Mouse (Mus musculus): ENCODE data around the gene Lrr1. TPM values are rescaled to one million over a fixed set of nuclear protein-coding genes. Genes with fewer than 3 reads are reported as not detected.

The Lrr1 gene
- polyA plus RNA-seq, 1 experiment: 6.5 TPM

- Histone ChIP-seq H3K27me3 (ENCODE audit: control insufficient read depth, insufficient read depth, low read length) (no peaks in the 10 kb centered on the region), H3K4me3 (ENCODE audit: control insufficient read depth, insufficient read depth, low read length) (no peak overlapping the region; the same call in 1 of the 2 replicates), H3K27ac (ENCODE audit: control insufficient read depth, insufficient read depth, low read length) (no peak overlapping the region), H3K36me3 (ENCODE audit: control insufficient read depth, insufficient read depth, low read length) (no peaks in the 10 kb centered on the region), H3K4me1 (replicated peaks; ENCODE audit: control insufficient read depth, insufficient read depth, low read length) (peaks cover 7% of the 10 kb centered on the region; the same call in 1 of the 2 replicates)
- WGBS: 71% methylated on average over 18 of the region's 18 CpGs
- DNase-seq: peak; percentile 4
- TF ChIP-seq CTCF (IDR thresholded peaks at IDR 0.05; ENCODE audit: borderline replicate concordance, control insufficient read depth, extremely low read depth, insufficient read depth, low read length, poor library complexity) (no peak), POLR2A (IDR thresholded peaks at IDR 0.05; ENCODE audit: control insufficient read depth, extremely low read depth, insufficient read depth, low read length, poor library complexity) (no peak)
Measured at GRCm38 (mm10) chr12:69129634-69130310, 38.8 kb upstream of the Lrr1 start.

- H3K27me3 ChIP-seq (ENCODE audit: control insufficient read depth, insufficient read depth, low read length): no peaks in the 10 kb centered on the region
- H3K27ac ChIP-seq (ENCODE audit: control insufficient read depth, insufficient read depth, low read length): no peak overlapping the region
- 81% methylated on average over 12 of the region's 12 CpGs for WGBS
- peaks cover 7% of the 10 kb centered on the region; the same call in 1 of the 2 replicates for H3K4me1 ChIP-seq (replicated peaks; ENCODE audit: control insufficient read depth, insufficient read depth, low read length)
- DNase-seq: no peak
- no peak for TF ChIP-seq CTCF (IDR thresholded peaks at IDR 0.05; ENCODE audit: borderline replicate concordance, control insufficient read depth, extremely low read depth, insufficient read depth, low read length, poor library complexity)
- TF ChIP-seq POLR2A (IDR thresholded peaks at IDR 0.05; ENCODE audit: control insufficient read depth, extremely low read depth, insufficient read depth, low read length, poor library complexity): no peak
- no peak overlapping the region for H3K4me3 ChIP-seq (ENCODE audit: control insufficient read depth, insufficient read depth, low read length)
- no peaks in the 10 kb centered on the region for H3K36me3 ChIP-seq (ENCODE audit: control insufficient read depth, insufficient read depth, low read length)
Measured at GRCm38 (mm10) chr12:69130486-69130885, 38.1 kb upstream of the Lrr1 start.

GRCm38 (mm10) chr12:69131267-69131666, 37.3 kb upstream of the Lrr1 start:
- H3K27ac ChIP-seq (ENCODE audit: control insufficient read depth, insufficient read depth, low read length): no peak overlapping the region
- no peaks in the 10 kb centered on the region for H3K27me3 ChIP-seq (ENCODE audit: control insufficient read depth, insufficient read depth, low read length)
- peaks cover 7% of the 10 kb centered on the region; the same call in 1 of the 2 replicates for H3K4me1 ChIP-seq (replicated peaks; ENCODE audit: control insufficient read depth, insufficient read depth, low read length)
- H3K4me3 ChIP-seq (ENCODE audit: control insufficient read depth, insufficient read depth, low read length): no peak overlapping the region
- 34% methylated on average over 6 of the region's 6 CpGs for WGBS
- TF ChIP-seq POLR2A (IDR thresholded peaks at IDR 0.05; ENCODE audit: control insufficient read depth, extremely low read depth, insufficient read depth, low read length, poor library complexity) (no peak), CTCF (IDR thresholded peaks at IDR 0.05; ENCODE audit: borderline replicate concordance, control insufficient read depth, extremely low read depth, insufficient read depth, low read length, poor library complexity) (no peak)
- no peaks in the 10 kb centered on the region for H3K36me3 ChIP-seq (ENCODE audit: control insufficient read depth, insufficient read depth, low read length)
- DNase-seq: no peak

- H3K36me3 ChIP-seq (ENCODE audit: control insufficient read depth, insufficient read depth, low read length): no peaks in the 10 kb centered on the region
- no peaks in the 10 kb centered on the region for H3K27me3 ChIP-seq (ENCODE audit: control insufficient read depth, insufficient read depth, low read length)
- DNase-seq: peak; percentile 29
- peaks cover 7% of the 10 kb centered on the region; the same call in 1 of the 2 replicates for H3K4me1 ChIP-seq (replicated peaks; ENCODE audit: control insufficient read depth, insufficient read depth, low read length)
- no peak overlapping the region for H3K4me3 ChIP-seq (ENCODE audit: control insufficient read depth, insufficient read depth, low read length)
- H3K27ac ChIP-seq (ENCODE audit: control insufficient read depth, insufficient read depth, low read length): no peak overlapping the region
- WGBS: 20% methylated on average over 10 of the region's 10 CpGs
- TF ChIP-seq CTCF (IDR thresholded peaks at IDR 0.05; ENCODE audit: borderline replicate concordance, control insufficient read depth, extremely low read depth, insufficient read depth, low read length, poor library complexity) (peak; percentile 62; the same call in 1 of the 2 replicates), POLR2A (IDR thresholded peaks at IDR 0.05; ENCODE audit: control insufficient read depth, extremely low read depth, insufficient read depth, low read length, poor library complexity) (no peak)
Measured at GRCm38 (mm10) chr12:69131981-69132380, 36.6 kb upstream of the Lrr1 start.

GRCm38 (mm10) chr12:69139201-69139600, 29.4 kb upstream of the Lrr1 start:
- no peaks in the 10 kb centered on the region for H3K4me1 ChIP-seq (replicated peaks; ENCODE audit: control insufficient read depth, insufficient read depth, low read length)
- H3K27me3 ChIP-seq (ENCODE audit: control insufficient read depth, insufficient read depth, low read length): no peaks in the 10 kb centered on the region
- WGBS: 91% methylated on average over 3 of the region's 3 CpGs
- no peak for TF ChIP-seq CTCF (IDR thresholded peaks at IDR 0.05; ENCODE audit: borderline replicate concordance, control insufficient read depth, extremely low read depth, insufficient read depth, low read length, poor library complexity)
- no peak for TF ChIP-seq POLR2A (IDR thresholded peaks at IDR 0.05; ENCODE audit: control insufficient read depth, extremely low read depth, insufficient read depth, low read length, poor library complexity)
- H3K36me3 ChIP-seq (ENCODE audit: control insufficient read depth, insufficient read depth, low read length): no peaks in the 10 kb centered on the region
- no peak overlapping the region for H3K27ac ChIP-seq (ENCODE audit: control insufficient read depth, insufficient read depth, low read length)
- no peak overlapping the region for H3K4me3 ChIP-seq (ENCODE audit: control insufficient read depth, insufficient read depth, low read length)
- DNase-seq: no peak

- no peaks in the 10 kb centered on the region for H3K36me3 ChIP-seq (ENCODE audit: control insufficient read depth, insufficient read depth, low read length)
- TF ChIP-seq POLR2A (IDR thresholded peaks at IDR 0.05; ENCODE audit: control insufficient read depth, extremely low read depth, insufficient read depth, low read length, poor library complexity): no peak
- no peak for TF ChIP-seq CTCF (IDR thresholded peaks at IDR 0.05; ENCODE audit: borderline replicate concordance, control insufficient read depth, extremely low read depth, insufficient read depth, low read length, poor library complexity)
- no peak for DNase-seq
- H3K27me3 ChIP-seq (ENCODE audit: control insufficient read depth, insufficient read depth, low read length): no peaks in the 10 kb centered on the region
- H3K27ac ChIP-seq (ENCODE audit: control insufficient read depth, insufficient read depth, low read length): no peak overlapping the region
- no peaks in the 10 kb centered on the region for H3K4me1 ChIP-seq (replicated peaks; ENCODE audit: control insufficient read depth, insufficient read depth, low read length)
- WGBS: 95% methylated on average over 7 of the region's 7 CpGs
- no peak overlapping the region for H3K4me3 ChIP-seq (ENCODE audit: control insufficient read depth, insufficient read depth, low read length)
Measured at GRCm38 (mm10) chr12:69139841-69140240, 28.8 kb upstream of the Lrr1 start.

Data from thymus, adult 2 months (tissue).